Mouse (Mus musculus) olfactory bulb, adult 2 months (tissue): Measurements from ENCODE around the gene Kdm1a. TPM values are rescaled to one million over a fixed set of nuclear protein-coding genes. Genes with fewer than 3 reads are reported as not detected.

Source experiments
- H3K27ac ChIP-seq: fragments of 200-500 bp; 2 replicates; pipeline ENCODE4 v1.5.1; 2012; ENCODE audit warnings: low read depth, low read length; ENCODE audit not compliant: insufficient read depth
- H3K4me1 ChIP-seq: fragments of 200-500 bp; 2 replicates; pipeline ENCODE4 v1.6.1; 2012; ENCODE audit warnings: low read length; ENCODE audit not compliant: control insufficient read depth, insufficient read depth
- H3K4me3 ChIP-seq: fragments of 200-500 bp; 2 replicates; pipeline ENCODE4 v1.5.1; 2012; ENCODE audit warnings: mild to moderate bottlenecking, low read depth, low read length, moderate library complexity; ENCODE audit not compliant: insufficient read depth
- CTCF ChIP-seq: fragments of 200-500 bp; IDR thresholded peaks from 2 replicates; pipeline ENCODE4 v1.5.1; 2012; ENCODE audit warnings: low read depth, mild to moderate bottlenecking, low read length, moderate library complexity; ENCODE audit not compliant: insufficient read depth
- POLR2A ChIP-seq: fragments of 200-500 bp; IDR thresholded peaks from 2 replicates; pipeline ENCODE4 v1.6.1; 2012; ENCODE audit warnings: mild to moderate bottlenecking, low read depth, low read length, moderate library complexity; ENCODE audit not compliant: insufficient read depth
- WGBS: fragments of 180-500 bp; shearing (Covaris S2); methylation state at CpG from one replicate; pipeline ENCODE4 v1.1.7; 2018; 5-methylcytosine and 5-hydroxymethylcytosine counted together
- polyA plus RNA-seq: library from polyadenylated mRNA; stranded (reverse); fragments of >200 nt; gene quantifications from 2 replicates; pipeline ENCODE4 v1.2.4, GENCODE M21; 2012; ENCODE audit warnings: low replicate concordance; ENCODE audit not compliant: missing spikeins, insufficient read depth, insufficient read length

Gene Kdm1a
- polyA plus RNA-seq, 1 experiment: not detected

DNA sequence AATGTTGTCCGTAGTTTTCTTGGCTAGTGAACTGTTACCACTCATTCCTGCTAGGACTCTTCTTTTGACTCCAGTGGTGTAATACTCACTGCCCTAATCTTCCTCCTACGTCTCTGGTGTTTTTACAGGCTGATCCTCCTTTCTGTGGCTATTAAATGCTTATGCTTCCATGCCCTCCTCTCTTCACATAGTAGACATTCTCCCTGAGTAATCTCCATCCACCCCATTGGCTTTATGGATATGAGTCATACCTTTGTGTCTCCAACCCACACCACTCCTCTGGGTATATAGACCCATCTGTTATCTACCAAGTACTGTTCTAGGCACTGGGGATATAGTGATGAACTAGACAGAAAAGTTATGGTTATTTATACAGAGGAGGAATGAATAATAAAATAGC, 84.4 kb downstream of the Kdm1a start:
- WGBS: 56% methylated on average over 2 of the region's 2 CpGs
- Histone ChIP-seq H3K4me3 (no peak overlapping the region), H3K27ac (no peak overlapping the region), H3K4me1 (0 out of 2 replicates have a peak, but pooled peaks cover under 1% of the 10 kb centered on the region)
- TF ChIP-seq POLR2A (no peak), CTCF (no peak)

DNA sequence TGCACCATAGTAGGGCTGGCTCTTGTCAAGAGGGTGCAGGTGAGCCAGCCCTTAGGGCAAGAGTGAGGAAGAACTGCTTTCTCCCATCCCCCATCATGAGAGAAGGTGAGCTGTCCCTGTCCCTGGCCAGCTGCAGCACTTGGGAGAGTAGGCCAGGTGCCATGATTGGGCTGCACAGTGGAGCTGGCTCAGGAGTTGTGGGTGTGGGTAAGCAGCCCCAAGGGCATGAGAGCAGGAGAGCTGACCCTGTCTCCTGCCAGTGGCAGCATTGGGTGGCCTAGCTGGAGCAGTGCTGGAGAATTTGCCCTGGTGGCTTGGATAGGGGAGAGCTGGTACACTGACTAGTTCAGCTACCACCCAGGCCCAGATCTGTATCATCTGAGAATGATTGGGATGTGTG, 89.6 kb downstream of the Kdm1a start:
- TF ChIP-seq POLR2A (no peak), CTCF (no peak)
- Histone ChIP-seq H3K4me3 (no peak overlapping the region), H3K4me1 (peaks cover 8% of the 10 kb centered on the region), H3K27ac (no peak overlapping the region)

DNA sequence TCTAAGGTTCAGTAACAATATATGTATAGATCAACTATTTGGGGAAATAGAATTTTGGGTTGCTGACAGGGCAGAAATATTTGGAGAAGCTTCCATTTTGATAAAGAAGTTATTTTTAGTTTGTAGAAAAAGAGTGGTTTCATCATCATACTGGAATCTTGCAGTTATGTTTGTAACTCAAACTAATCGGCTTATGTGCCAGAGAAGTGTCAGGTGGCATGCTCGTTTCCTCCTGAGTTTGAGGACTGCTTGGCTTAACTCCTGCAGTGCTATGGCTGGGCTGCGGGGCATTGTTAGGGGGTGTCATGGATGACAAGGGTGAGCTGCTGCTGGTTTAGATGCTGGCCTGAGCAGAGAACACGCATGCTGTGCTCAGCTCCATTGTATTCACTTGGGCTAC, 90.8 kb downstream of the Kdm1a start:
- peaks cover 8% of the 10 kb centered on the region for H3K4me1 ChIP-seq
- no peak overlapping the region for H3K4me3 ChIP-seq
- no peak overlapping the region for H3K27ac ChIP-seq
- no peak for TF ChIP-seq POLR2A
- 71% methylated on average over 4 of the region's 4 CpGs for WGBS

DNA sequence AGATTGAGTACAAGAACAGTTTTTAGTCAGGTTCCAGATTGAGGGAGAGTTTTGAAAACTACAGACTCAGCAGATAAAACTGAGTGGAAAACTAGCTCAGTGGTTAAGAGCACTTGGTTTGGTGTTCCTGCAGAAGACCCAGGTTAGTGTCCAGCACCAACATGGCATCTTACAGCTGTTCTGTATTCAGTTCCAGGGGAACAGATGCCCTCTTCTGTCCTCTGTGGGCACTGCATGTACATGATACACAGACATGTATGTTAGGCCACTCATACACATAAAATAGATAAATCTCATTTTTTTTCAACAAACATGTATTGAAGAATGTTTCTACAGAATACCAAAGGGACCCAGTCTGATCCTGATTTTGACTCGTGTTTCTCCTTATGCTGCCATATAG, 92.7 kb downstream of the Kdm1a start:
- TF ChIP-seq POLR2A: no peak
- TF ChIP-seq CTCF: no peak
- 86% methylated on average over 1 of the region's 1 CpGs for WGBS
- Histone ChIP-seq H3K27ac (no peak overlapping the region), H3K4me3 (no peak overlapping the region), H3K4me1 (peaks cover 8% of the 10 kb centered on the region)

DNA sequence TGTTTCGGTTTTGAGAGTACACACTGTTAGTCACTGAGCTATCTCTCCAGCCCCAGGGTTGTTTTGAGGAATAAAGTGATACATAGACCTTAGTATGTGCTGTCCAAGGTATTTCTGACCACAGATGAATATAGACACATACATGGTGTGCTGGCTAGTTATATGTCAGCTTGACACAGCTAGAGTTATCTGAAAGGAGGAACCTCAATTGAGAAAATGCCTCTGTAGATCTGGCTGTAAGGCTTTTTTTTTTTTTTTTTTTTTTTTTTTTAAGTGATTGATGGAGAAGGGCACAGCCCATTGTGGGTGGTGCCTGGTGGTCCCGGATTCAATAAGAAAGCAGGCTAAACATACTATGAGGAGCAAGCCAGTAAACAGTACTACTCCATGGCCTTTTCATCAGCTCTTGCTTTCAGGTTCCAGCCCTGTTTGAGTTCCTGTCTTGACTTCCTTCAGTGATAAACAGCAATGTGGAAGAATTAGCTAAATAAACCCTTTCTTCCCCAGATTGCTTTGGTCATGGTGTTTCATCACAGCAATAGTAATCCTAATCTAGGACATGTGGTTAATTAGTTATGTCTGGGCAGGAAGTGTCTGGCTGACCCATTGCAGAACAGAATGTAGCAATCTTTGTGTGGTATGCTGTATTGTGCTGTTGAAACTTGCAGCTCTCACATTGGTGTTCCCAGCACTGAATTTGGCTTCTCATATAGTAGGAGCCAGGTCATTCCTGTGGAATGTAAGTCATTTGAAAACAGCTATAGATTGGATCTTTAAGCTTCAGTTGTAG, 96.9 kb downstream of the Kdm1a start:
- TF ChIP-seq POLR2A (no peak), CTCF (no peak)
- Histone ChIP-seq H3K27ac (no peak overlapping the region), H3K4me3 (no peak overlapping the region), H3K4me1 (no peaks in the 10 kb centered on the region)
- WGBS: 39% methylated on average over 2 of the region's 2 CpGs

Other genes with a start within 250 kb of the Kdm1a start
- not detected in 2 replicates for gene Htr1d, start 179.2 kb downstream of the Kdm1a start, polyA plus RNA-seq
- not detected in 2 replicates for gene 6030445D17Rik, start 140.5 kb downstream of the Kdm1a start, polyA plus RNA-seq
- not detected in 2 replicates for gene Luzp1, start 133.0 kb downstream of the Kdm1a start, polyA plus RNA-seq
- not detected in 2 replicates for gene Tex46, start 7.7 kb upstream of the Kdm1a start, polyA plus RNA-seq
- gene Lactbl1, start 19.9 kb upstream of the Kdm1a start, polyA plus RNA-seq: not detected in 2 replicates
- gene Ephb2, start 233.3 kb upstream of the Kdm1a start, polyA plus RNA-seq: not detected in 2 replicates